Mouse (Mus musculus) kidney, adult 2 months (tissue): ENCODE results near the gene Ccdc151.

Experiments
- CTCF ChIP-seq: fragments of 200-500 bp; conservative IDR thresholded peaks from 2 replicates; pipeline ENCODE4 v1.5.1; 2011; ENCODE audit warnings: low read depth, mild to moderate bottlenecking, control low read depth, low read length, moderate library complexity, mixed read lengths; ENCODE audit not compliant: insufficient read depth, insufficient read length
- POLR2A ChIP-seq: fragments of 200-500 bp; IDR thresholded peaks from one replicate; pipeline ENCODE4 v1.6.1; 2011; ENCODE audit warnings: low read depth, low read length, control low read depth

DNA sequence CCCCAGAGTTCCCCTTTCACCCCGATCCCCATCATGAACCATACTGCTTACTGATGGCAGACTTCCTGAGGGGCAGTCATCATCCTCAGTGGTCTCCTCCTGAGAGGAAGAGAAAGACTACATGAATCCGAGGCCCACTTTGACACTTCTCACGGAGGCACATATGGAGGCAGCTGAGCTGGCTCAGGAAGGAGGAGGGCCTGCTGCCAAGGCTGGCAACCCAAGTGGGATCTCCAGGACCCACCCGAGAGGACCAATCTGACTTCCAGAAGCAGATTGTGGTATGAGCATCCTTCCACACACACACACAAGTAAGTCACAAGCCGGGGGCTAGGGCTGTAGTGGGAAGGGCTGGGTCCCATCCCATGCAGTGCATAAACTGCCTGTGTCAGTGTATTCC is 25.1 kb downstream of the Ccdc151 start:
- TF ChIP-seq POLR2A (no peak), CTCF (no peak)
